Mouse (Mus musculus): ENCODE results near the gene Spint2. TPM values are rescaled to one million over a fixed set of nuclear protein-coding genes. Genes with fewer than 3 reads are reported as not detected.

The Spint2 gene
- polyA plus RNA-seq, 1 experiment from 2014 or later = 28.4 TPM

- H3K27me3 ChIP-seq (replicated peaks) = peaks cover 69% of the 10 kb centered on the region
- no peak overlapping the region for H3K4me2 ChIP-seq
- no peaks in the 10 kb centered on the region for H3K9me3 ChIP-seq (replicated peaks)
- no peak overlapping the region for H3K4me3 ChIP-seq
- no peak for ATAC-seq
- WGBS (ENCODE audit: insufficient replicate concordance) = 43% methylated on average over 7 of the region's 7 CpGs
- H3K9ac ChIP-seq = no peak overlapping the region
- H3K27ac ChIP-seq = no peak overlapping the region
- no peaks in the 10 kb centered on the region for H3K36me3 ChIP-seq
- peaks cover 37% of the 10 kb centered on the region for H3K4me1 ChIP-seq
Measured at GRCm38 (mm10) chr7:29302641-29303040, 20.9 kb upstream of the Spint2 start.

GRCm38 (mm10) chr7:29301127-29301566 is 19.4 kb upstream of the Spint2 start:
- Histone ChIP-seq H3K27me3 (replicated peaks) (peaks cover 62% of the 10 kb centered on the region), H3K36me3 (no peaks in the 10 kb centered on the region), H3K4me2 (no peak overlapping the region), H3K9me3 (replicated peaks) (no peaks in the 10 kb centered on the region), H3K27ac (no peak overlapping the region), H3K9ac (no peak overlapping the region), H3K4me1 (peaks cover 22% of the 10 kb centered on the region), H3K4me3 (no peak overlapping the region)
- WGBS (ENCODE audit: insufficient replicate concordance) = 6% methylated on average over 7 of the region's 7 CpGs
- ATAC-seq = no peak

GRCm38 (mm10) chr7:29296998-29297397 is 15.3 kb upstream of the Spint2 start:
- WGBS (ENCODE audit: insufficient replicate concordance) = 14% methylated on average over 10 of the region's 10 CpGs
- H3K9me3 ChIP-seq (replicated peaks) = no peaks in the 10 kb centered on the region
- H3K9ac ChIP-seq = no peak overlapping the region
- H3K4me3 ChIP-seq = no peak overlapping the region
- H3K36me3 ChIP-seq = no peaks in the 10 kb centered on the region
- H3K27ac ChIP-seq = no peak overlapping the region
- H3K4me2 ChIP-seq = 0 out of 2 replicates have a peak overlapping the region, but pooled peaks have one; percentile 8
- ATAC-seq = no peak
- H3K4me1 ChIP-seq = peaks cover 19% of the 10 kb centered on the region
- peaks cover 40% of the 10 kb centered on the region for H3K27me3 ChIP-seq (replicated peaks)

- H3K4me2 ChIP-seq = no peak overlapping the region
- no peaks in the 10 kb centered on the region for H3K9me3 ChIP-seq (replicated peaks)
- no peak overlapping the region for H3K27ac ChIP-seq
- no peaks in the 10 kb centered on the region for H3K36me3 ChIP-seq
- no peak overlapping the region for H3K4me3 ChIP-seq
- ATAC-seq = no peak
- H3K4me1 ChIP-seq = peaks cover 24% of the 10 kb centered on the region
- no peak overlapping the region for H3K9ac ChIP-seq
- WGBS (ENCODE audit: insufficient replicate concordance) = 71% methylated on average over 24 of the region's 24 CpGs
- H3K27me3 ChIP-seq (replicated peaks) = peaks cover 37% of the 10 kb centered on the region; the same call in 1 of the 2 replicates
Measured at GRCm38 (mm10) chr7:29295861-29296647, 14.3 kb upstream of the Spint2 start.

GRCm38 (mm10) chr7:29294111-29294761 is 12.5 kb upstream of the Spint2 start:
- ATAC-seq = no peak
- H3K36me3 ChIP-seq = no peaks in the 10 kb centered on the region
- H3K4me1 ChIP-seq = peaks cover 35% of the 10 kb centered on the region
- no peak overlapping the region for H3K4me3 ChIP-seq
- H3K9ac ChIP-seq = no peak overlapping the region
- WGBS (ENCODE audit: insufficient replicate concordance) = 65% methylated on average over 13 of the region's 13 CpGs
- H3K27me3 ChIP-seq (replicated peaks) = peaks cover 42% of the 10 kb centered on the region
- no peak overlapping the region for H3K27ac ChIP-seq
- H3K9me3 ChIP-seq (replicated peaks) = no peaks in the 10 kb centered on the region
- H3K4me2 ChIP-seq = no peak overlapping the region

GRCm38 (mm10) chr7:29293131-29294065 is 11.7 kb upstream of the Spint2 start:
- Histone ChIP-seq H3K4me1 (peaks cover 43% of the 10 kb centered on the region), H3K9me3 (replicated peaks) (no peaks in the 10 kb centered on the region), H3K4me2 (no peak overlapping the region), H3K9ac (no peak overlapping the region), H3K4me3 (no peak overlapping the region), H3K27me3 (replicated peaks) (peaks cover 44% of the 10 kb centered on the region), H3K36me3 (no peaks in the 10 kb centered on the region), H3K27ac (no peak overlapping the region)
- 52% methylated on average over 19 of the region's 19 CpGs for WGBS (ENCODE audit: insufficient replicate concordance)
- no peak for ATAC-seq

GRCm38 (mm10) chr7:29292458-29293098 is 10.9 kb upstream of the Spint2 start:
- Histone ChIP-seq H3K9ac (no peak overlapping the region), H3K27me3 (replicated peaks) (peaks cover 52% of the 10 kb centered on the region), H3K9me3 (replicated peaks) (no peaks in the 10 kb centered on the region), H3K36me3 (no peaks in the 10 kb centered on the region), H3K27ac (no peak overlapping the region), H3K4me1 (peaks cover 43% of the 10 kb centered on the region), H3K4me3 (no peak overlapping the region), H3K4me2 (no peak overlapping the region)
- 26% methylated on average over 8 of the region's 8 CpGs for WGBS (ENCODE audit: insufficient replicate concordance)
- ATAC-seq = no peak

- Histone ChIP-seq H3K36me3 (no peaks in the 10 kb centered on the region), H3K4me1 (peaks cover 43% of the 10 kb centered on the region), H3K9me3 (replicated peaks) (no peaks in the 10 kb centered on the region), H3K9ac (no peak overlapping the region), H3K4me3 (no peak overlapping the region), H3K27me3 (replicated peaks) (peaks cover 58% of the 10 kb centered on the region), H3K27ac (no peak overlapping the region), H3K4me2 (no peak overlapping the region)
- WGBS (ENCODE audit: insufficient replicate concordance) = 37% methylated on average over 7 of the region's 7 CpGs
- ATAC-seq = no peak
Measured at GRCm38 (mm10) chr7:29291616-29292457, 10.1 kb upstream of the Spint2 start.

GRCm38 (mm10) chr7:29290691-29291485 is 9.2 kb upstream of the Spint2 start:
- Histone ChIP-seq H3K9ac (no peak overlapping the region), H3K4me1 (peaks cover 43% of the 10 kb centered on the region), H3K4me3 (no peak overlapping the region), H3K4me2 (no peak overlapping the region), H3K36me3 (no peaks in the 10 kb centered on the region), H3K27ac (no peak overlapping the region), H3K27me3 (replicated peaks) (peaks cover 63% of the 10 kb centered on the region), H3K9me3 (replicated peaks) (no peaks in the 10 kb centered on the region)
- ATAC-seq = no peak
- 59% methylated on average over 11 of the region's 11 CpGs for WGBS (ENCODE audit: insufficient replicate concordance)

- Histone ChIP-seq H3K27ac (no peak overlapping the region), H3K27me3 (replicated peaks) (peaks cover 58% of the 10 kb centered on the region), H3K4me3 (peak overlapping the region; percentile 59), H3K9ac (no peak overlapping the region), H3K9me3 (replicated peaks) (no peaks in the 10 kb centered on the region), H3K4me2 (peak overlapping the region; percentile 85), H3K36me3 (no peaks in the 10 kb centered on the region), H3K4me1 (peaks cover 44% of the 10 kb centered on the region)
- no peak for ATAC-seq
- WGBS (ENCODE audit: insufficient replicate concordance) = 81% methylated on average over 6 of the region's 6 CpGs
Measured at GRCm38 (mm10) chr7:29289856-29290255, 8.1 kb upstream of the Spint2 start.

All from liver, embryonic 12.5 days (tissue).